Mouse (Mus musculus) heart, postnatal 36 days (tissue): Measurements from ENCODE around the gene Ldhal6b. TPM values are rescaled to one million over a fixed set of nuclear protein-coding genes. Genes with fewer than 3 reads are reported as not detected.

Experiments
- DNase-seq, 2 experiments: peaks; one replicate each; pipeline ENCODE4 v3.0.0; 2021 to 2022
- intact Hi-C: fragments of 180-260 bp; cut with DNase I; formaldehyde crosslinking; loops from one replicate; pipeline ENCODE4 v1.15.1; 2025
- microRNA-seq, 2 experiments: library from miRNA; unstranded; fragments of <30 nt; microRNA quantifications; one replicate each; pipeline ENCODE4 v1.2.0; 2021; ENCODE audit warnings: borderline number of aligned reads in 2 of 2
- total RNA-seq, 2 experiments: library from RNA; stranded (reverse); gene quantifications; 2 replicates each; pipeline ENCODE4 v1.2.3; 2021

Gene Ldhal6b
- total RNA-seq, 2 experiments from 2014 or later: 0.28 to 0.60 TPM

DNA sequence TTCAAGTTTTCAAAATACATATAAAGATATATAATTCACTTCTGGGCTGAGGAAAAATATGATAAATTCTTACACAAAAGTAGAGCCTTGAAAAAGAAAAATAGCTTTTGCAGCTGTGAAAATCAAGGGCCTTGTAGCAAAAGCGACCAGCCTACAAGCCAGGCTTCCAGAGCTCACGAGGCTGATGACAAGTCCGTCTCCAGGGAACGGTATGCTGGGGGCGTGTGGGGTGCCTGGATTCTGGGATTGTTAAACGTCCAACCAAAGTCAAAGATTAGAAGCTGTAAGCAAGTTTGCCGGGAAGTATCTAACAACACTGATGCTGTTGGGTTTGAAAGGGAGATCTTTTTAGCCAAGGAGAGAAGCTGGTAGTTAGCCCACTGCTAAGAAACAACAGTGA is 47.0 kb downstream of the Ldhal6b start:
- intact Hi-C loops: no loop called here
- DNase-seq: no peak

DNA sequence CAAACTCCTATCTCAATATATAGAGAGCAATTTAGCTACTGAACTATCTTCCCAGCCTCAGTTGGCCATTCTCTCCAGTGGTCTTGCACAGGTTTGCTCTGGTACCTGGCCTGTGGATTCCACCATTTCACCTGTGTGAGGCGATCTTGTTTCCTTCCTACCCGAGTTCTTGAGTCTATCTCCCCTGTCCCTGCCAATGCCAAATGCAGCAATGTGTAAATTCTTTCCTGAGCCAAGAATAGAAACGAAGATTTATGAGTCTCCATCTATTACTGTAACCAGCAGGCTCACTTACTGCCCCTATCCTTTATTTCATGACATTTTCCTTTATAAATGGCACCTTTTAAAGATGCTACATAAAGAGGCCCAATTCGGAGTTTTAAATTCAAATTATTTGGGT is 47.5 kb downstream of the Ldhal6b start:
- intact Hi-C loops: no loop called here
- DNase-seq: no peak

Small RNA genes within 50 kb of the gene (microRNA-seq; reads per million reads assigned to microRNA genes)
- 0 reads per million in 2 experiments for gene Gm22475

Other genes with a start within 250 kb of the Ldhal6b start
- gene Tmem242, start 21.5 kb upstream of the Ldhal6b start, total RNA-seq: 100 to 1,000 TPM; 154 TPM
- 1 to 10 TPM; 4.6 to 4.7 TPM for gene Zdhhc14, start 73.8 kb upstream of the Ldhal6b start, total RNA-seq